Mouse (Mus musculus) cortical plate, adult 2 months (tissue): ENCODE measurements around the gene Bin2.

ENCODE experiments used
- CTCF ChIP-seq: fragments of 200-500 bp; IDR thresholded peaks from 2 replicates; pipeline ENCODE4 v1.5.1; 2011; ENCODE audit warnings: mild to moderate bottlenecking, control low read depth, low read length; ENCODE audit not compliant: insufficient read depth; ENCODE audit errors: extremely low read depth
- POLR2A ChIP-seq: fragments of 200-500 bp; IDR thresholded peaks from 2 replicates; pipeline ENCODE4 v1.6.1; 2011; ENCODE audit warnings: mild to moderate bottlenecking, low read length, control low read depth; ENCODE audit not compliant: insufficient read depth; ENCODE audit errors: extremely low read depth

DNA sequence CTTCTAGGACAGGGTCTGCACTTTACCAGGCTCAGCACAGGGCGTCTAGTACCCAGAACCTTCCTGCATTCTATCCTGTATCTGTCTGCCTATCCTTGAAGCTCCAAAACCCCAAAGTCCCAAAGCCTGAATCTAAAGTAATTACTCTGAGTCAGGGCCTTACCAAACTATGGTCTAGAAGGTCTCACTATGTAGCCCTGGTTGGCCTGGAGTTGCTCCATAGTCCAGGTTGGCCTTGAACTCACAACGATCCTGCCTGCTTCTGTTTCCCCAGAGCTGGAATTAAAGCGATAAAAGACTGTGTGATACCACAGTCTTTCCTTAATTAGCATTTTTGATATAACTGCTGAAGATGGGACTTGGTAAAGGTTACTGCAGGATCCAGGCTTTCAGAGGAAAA, 44.9 kb downstream of the Bin2 start:
- TF ChIP-seq CTCF = no peak
- TF ChIP-seq POLR2A = no peak
